Mouse (Mus musculus) left cerebral cortex, postnatal 25 days (tissue): ENCODE results near the gene Zfp956. TPM values are rescaled to one million over a fixed set of nuclear protein-coding genes. Genes with fewer than 3 reads are reported as not detected.

Experiments used
- DNase-seq, 2 experiments: peaks; one replicate each; pipeline ENCODE4 v3.0.0; 2022; ENCODE audit warnings: low spot score in 2 of 2, mixed read lengths in 1 of 2
- intact Hi-C: fragments of 180-260 bp; cut with DNase I; formaldehyde crosslinking; loops from one replicate; pipeline ENCODE4 v1.15.1; 2025
- total RNA-seq, 2 experiments: library from RNA; stranded (reverse); gene quantifications; 2 replicates each; pipeline ENCODE4 v1.2.3; 2021

Zfp956 gene
- total RNA-seq: 10 to 100 TPM; 19.4 to 19.7 TPM

DNA sequence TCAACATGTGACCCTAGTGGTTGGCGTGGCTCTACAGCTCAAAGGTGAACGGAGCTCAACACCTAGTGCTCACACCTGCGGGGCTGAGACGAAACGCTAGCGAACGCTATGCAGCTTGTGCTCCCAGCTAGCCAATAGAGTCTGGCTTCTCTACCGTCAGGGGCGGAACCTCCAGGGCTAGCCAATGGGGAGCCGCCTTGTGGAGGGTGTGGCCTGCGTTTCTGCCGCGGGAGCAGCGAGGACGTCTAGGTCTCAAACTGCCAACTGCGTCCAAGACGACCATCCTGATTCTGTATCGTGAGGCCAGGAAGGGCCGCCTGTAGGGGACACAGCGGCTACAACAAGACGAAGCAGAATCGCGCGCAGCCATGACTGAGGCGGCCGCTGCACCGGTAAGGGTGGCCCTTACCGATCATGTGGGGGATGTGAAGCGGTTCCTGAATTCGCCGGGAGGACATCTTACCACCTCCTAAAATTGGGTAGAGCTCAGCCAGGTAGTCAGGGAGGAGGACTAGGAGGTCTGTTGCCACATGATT lies at the start of gene Zfp956:
Gene Zfp956, plus strand, starts transcription at position 200 of the 536 bp plus-strand sequence.
- intact Hi-C loops: no loop called here

GRCm38 (mm10) chr6:47903587-47903986 lies 49.6 kb upstream of the Zfp956 start:
- DNase-seq: no peak
- intact Hi-C loops: no loop called here

More for the DNA sequence above, at the start of gene Zfp956:
- DNase-seq: peak; percentile 92 to 98

GRCm38 (mm10) chr6:47904361-47904760 lies 48.8 kb upstream of the Zfp956 start:
- no peak for DNase-seq
- intact Hi-C loops: no loop called here

DNA sequence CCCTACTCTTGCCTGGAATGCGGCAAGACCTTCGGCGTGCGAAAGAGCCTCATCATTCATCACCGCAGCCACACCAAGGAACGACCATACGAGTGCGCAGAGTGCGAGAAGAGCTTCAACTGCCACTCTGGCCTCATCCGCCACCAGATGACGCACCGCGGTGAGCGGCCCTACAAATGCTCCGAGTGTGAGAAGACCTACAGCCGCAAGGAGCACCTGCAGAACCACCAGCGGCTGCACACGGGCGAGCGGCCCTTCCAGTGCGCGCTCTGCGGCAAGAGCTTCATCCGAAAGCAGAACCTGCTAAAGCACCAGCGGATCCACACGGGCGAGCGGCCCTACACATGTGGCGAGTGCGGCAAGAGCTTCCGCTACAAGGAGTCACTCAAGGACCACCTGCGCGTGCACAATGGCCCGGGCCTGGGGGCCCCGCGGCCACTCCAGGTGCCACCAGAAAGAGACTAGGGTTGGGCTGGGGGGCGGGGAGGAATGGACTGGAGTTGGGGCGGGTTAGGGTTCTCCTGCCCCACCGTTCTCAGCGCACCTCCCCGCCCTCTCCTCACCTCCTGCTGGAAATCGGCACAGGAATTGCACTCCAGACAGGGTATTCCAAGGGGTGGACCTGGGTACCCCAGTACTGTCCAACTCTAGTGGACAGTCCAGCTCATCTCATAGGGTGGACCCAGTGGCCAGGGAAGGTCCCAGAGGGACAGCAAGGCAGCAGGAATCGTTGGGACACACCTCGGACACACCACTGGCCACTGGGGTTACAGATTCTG lies 48.1 kb upstream of the Zfp956 start:
- no peak for DNase-seq
- intact Hi-C loops: no loop called here

DNA sequence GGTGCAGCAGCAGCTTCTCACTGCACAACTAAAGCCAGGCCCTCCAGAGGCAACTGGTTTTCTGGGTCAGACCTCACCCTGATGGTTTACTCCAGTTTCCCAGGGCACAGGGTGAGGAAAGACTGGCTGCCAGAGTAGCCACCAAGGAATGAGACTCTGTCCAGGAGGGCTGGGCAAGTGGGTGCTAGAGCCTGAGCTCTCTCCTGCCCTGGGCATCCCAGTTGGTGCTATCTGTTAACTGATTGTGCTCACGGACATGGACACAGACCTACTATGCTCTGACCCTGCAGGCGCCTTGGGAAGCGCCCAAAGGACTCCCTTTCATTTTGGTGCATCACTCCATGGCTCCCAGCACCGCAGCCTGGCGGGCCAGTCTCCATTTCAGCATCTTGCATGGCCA lies 46.9 kb upstream of the Zfp956 start:
- intact Hi-C loops: no loop called here
- no peak for DNase-seq

DNA sequence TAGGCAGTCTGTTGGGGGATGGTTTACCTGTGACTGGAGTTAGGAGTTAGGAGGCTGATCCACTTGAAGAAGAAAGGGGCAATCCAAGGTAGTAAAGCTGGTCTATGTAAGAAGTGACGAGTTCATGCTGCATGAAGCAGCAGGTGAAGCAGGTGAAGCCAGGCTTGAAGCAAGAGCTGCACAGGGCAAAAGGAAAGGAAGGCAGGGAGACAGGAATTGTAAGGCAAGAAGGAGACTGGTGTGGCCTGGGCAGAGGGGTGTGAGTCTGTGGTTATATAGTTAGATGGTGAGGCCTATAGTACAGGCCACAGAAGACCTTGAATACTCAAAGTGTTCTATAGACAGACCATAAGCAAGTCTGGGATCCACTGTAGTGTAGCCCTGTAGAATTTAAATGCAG lies 44.2 kb upstream of the Zfp956 start:
- DNase-seq: no peak
- intact Hi-C loops: no loop called here

- DNase-seq: no peak
- intact Hi-C loops: no loop called here
These were observed 41.5 kb upstream of the Zfp956 start for GRCm38 (mm10) chr6:47911650-47912049.

GRCm38 (mm10) chr6:47912991-47913390 lies 40.2 kb upstream of the Zfp956 start:
- intact Hi-C loops: no loop called here
- DNase-seq: no peak

- no peak for DNase-seq
- intact Hi-C loops: no loop called here
These were observed 36.1 kb upstream of the Zfp956 start for GRCm38 (mm10) chr6:47917051-47917450.

- intact Hi-C loops: no loop called here
- no peak for DNase-seq
These were observed 34.4 kb upstream of the Zfp956 start for GRCm38 (mm10) chr6:47918768-47919274.

DNA sequence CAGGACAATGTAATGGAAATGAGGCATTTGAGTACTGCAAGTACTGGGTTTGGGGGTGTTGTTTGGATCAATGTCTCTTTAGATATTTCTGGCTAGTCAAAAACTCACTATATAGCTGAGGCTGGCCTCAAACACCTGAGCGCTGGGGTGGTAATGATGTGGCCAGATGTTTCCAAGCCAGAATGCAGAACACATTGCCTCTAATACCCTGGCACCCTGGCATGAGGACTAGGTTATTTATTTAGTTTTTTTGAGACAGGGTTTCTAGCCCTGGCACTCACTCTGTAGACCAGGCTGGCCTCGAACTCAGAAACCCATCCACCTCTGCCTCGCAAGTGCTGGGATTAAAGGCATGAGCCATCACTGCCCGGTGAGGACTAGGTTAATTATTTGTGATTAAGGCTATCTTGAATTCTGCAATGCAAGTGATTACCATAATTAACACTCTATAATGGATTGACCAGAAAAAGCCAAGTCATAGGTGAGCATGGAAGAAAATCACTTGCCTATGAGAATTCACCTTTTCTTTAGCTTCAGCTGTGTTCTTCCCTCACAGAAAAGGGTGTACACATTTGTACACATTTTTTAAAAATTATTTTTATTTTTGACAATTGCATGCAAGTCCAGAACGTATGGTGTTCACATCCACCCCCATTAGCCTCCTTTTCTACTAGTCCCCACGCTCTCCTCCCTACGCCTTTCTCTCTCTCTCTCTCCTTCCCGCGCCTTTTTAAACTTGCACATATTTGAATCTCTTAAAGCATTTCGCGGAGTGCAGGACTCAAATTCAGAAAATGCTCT lies 33.3 kb upstream of the Zfp956 start:
- DNase-seq: no peak
- intact Hi-C loops: loop anchor here (1.0 kb wide), 1 partner anchor 43 kb away; the partner anchor contains the start of gene Zfp282

- intact Hi-C loops: loop anchor here (1.0 kb wide), 1 partner anchor 43 kb away; the partner anchor contains the start of gene Zfp282
These were observed 32.5 kb upstream of the Zfp956 start, which contains the start of gene Zfp212 for GRCm38 (mm10) chr6:47920447-47921340. TSS of gene Zfp212 (plus strand) at chr6:47920476.

GRCm38 (mm10) chr6:47942461-47942860 lies 10.7 kb upstream of the Zfp956 start:
- intact Hi-C loops: no loop called here
- DNase-seq: no peak

More at GRCm38 (mm10) chr6:47920447-47921340, 32.5 kb upstream of the Zfp956 start, which contains the start of gene Zfp212:
- peak; percentile 91 to 94 for DNase-seq

- intact Hi-C loops: no loop called here
- DNase-seq: peak; percentile 41 to 50
These were observed 10.0 kb upstream of the Zfp956 start for GRCm38 (mm10) chr6:47943021-47943691.

GRCm38 (mm10) chr6:47943721-47944120 lies 9.5 kb upstream of the Zfp956 start:
- DNase-seq: no peak
- intact Hi-C loops: no loop called here

GRCm38 (mm10) chr6:47947388-47947787 lies 5.8 kb upstream of the Zfp956 start:
- no peak for DNase-seq
- intact Hi-C loops: no loop called here

DNA sequence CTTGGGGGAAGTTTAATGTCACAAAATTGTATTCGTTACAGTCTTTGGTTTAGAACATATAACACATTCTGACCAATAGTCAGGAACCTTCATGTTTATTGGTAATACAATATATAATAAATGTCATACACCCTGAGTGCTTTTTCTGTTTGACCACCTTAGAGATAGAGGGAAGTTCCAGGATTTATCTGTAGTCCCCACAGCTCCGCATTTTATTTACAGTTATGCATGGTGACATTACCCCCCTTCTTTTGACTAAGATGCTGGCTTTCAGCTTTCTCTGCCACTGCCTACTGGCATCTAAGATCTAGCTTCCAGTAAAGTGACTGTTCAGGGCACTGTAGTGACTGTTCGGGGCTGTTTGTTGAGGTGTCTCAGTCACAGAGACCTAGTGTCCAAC lies 1.2 kb downstream of the Zfp956 start:
- intact Hi-C loops: no loop called here
- DNase-seq: no peak

DNA sequence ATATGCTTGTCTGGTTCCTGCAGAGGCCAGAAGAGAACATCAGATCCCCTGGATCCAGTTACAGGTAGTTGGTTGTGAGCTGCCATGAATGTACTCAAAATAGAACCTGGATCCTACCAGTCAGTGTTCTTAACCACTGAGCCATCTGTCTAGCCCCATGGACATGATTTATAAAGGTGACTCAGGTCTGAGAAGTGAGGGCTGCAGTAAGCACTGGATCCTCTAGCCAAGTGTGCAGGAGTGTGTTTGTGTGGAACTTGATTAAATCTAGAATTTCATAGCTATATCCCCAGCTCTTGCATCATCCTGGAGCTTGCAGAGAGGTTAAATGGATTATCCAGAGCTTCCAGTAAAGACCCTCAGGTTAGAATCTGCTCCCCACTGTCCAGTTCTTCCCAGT lies 4.6 kb downstream of the Zfp956 start:
- no peak for DNase-seq
- intact Hi-C loops: no loop called here
